Mouse (Mus musculus) left cerebral cortex, postnatal 25 days (tissue): Measurements from ENCODE around the gene Dnah7c. TPM values are rescaled to one million over a fixed set of nuclear protein-coding genes. Genes with fewer than 3 reads are reported as not detected.
"Not testable (repeated sequence)": the region's sequence is repeated elsewhere in the genome, so short reads cannot be mapped to it uniquely, and the experiment has no call there.

Experiments used
- DNase-seq, 2 experiments: peaks; one replicate each; pipeline ENCODE4 v3.0.0; 2022; ENCODE audit warnings: low spot score in 2 of 2, mixed read lengths in 1 of 2
- intact Hi-C: fragments of 180-260 bp; cut with DNase I; formaldehyde crosslinking; loops from one replicate; pipeline ENCODE4 v1.15.1; 2025
- total RNA-seq, 2 experiments: library from RNA; stranded (reverse); gene quantifications; 2 replicates each; pipeline ENCODE4 v1.2.3; 2021

The Dnah7c gene
- 1 to 10 TPM in 1 of 2 experiments, under 1 TPM in 1; 0.62 to 1.1 TPM for total RNA-seq

GRCm38 (mm10) chr1:46425137-46425925, at the start of gene Dnah7c:
Gene Dnah7c (plus strand): TSS chr1:46425592.
- DNase-seq = peak; percentile 34 to 52
- intact Hi-C loops = no loop called here

GRCm38 (mm10) chr1:46380641-46381040, 44.8 kb upstream of the Dnah7c start:
- DNase-seq, intact Hi-C loops: not testable (repeated sequence)

- DNase-seq, intact Hi-C loops: not testable (repeated sequence)
Observed at GRCm38 (mm10) chr1:46394681-46395297, 30.6 kb upstream of the Dnah7c start.

- DNase-seq = no peak
- intact Hi-C loops = no loop called here
Observed at GRCm38 (mm10) chr1:46408324-46409115, 16.9 kb upstream of the Dnah7c start.

GRCm38 (mm10) chr1:46414798-46415197, 10.6 kb upstream of the Dnah7c start:
- intact Hi-C loops = loop anchor here (5.0 kb wide), 1 partner anchor 347 kb away; the partner anchor contains the start of gene Dnah7b
- not testable (repeated sequence) for DNase-seq

GRCm38 (mm10) chr1:46416946-46417345, 8.4 kb upstream of the Dnah7c start:
- intact Hi-C loops = loop anchor here (5.0 kb wide), 1 partner anchor 350 kb away; the partner anchor contains the start of gene Dnah7b
- not testable (repeated sequence) for DNase-seq

- peak in 1 of 2 experiments; percentile 59 for DNase-seq
- intact Hi-C loops = loop anchor here (5.0 kb wide), 1 partner anchor 352 kb away; the partner anchor contains the start of gene Dnah7b
Observed at GRCm38 (mm10) chr1:46418966-46419365, 6.4 kb upstream of the Dnah7c start.

- intact Hi-C loops = no loop called here
- no peak for DNase-seq
Observed at GRCm38 (mm10) chr1:46428401-46428800, 3.0 kb downstream of the Dnah7c start.

GRCm38 (mm10) chr1:46514671-46515070, 89.3 kb downstream of the Dnah7c start:
- intact Hi-C loops, DNase-seq: not testable (repeated sequence)

GRCm38 (mm10) chr1:46521032-46521431, 95.6 kb downstream of the Dnah7c start:
- no peak for DNase-seq
- intact Hi-C loops = no loop called here

- DNase-seq, intact Hi-C loops: not testable (repeated sequence)
Observed at GRCm38 (mm10) chr1:46526537-46526936, 101.1 kb downstream of the Dnah7c start.

GRCm38 (mm10) chr1:46544812-46545421, 119.5 kb downstream of the Dnah7c start:
- intact Hi-C loops = no loop called here

GRCm38 (mm10) chr1:46580385-46580784, 155.0 kb downstream of the Dnah7c start:
- DNase-seq = peak; percentile 39 to 57
- intact Hi-C loops = loop anchor here (5.0 kb wide), 1 partner anchor 392 kb away; no protein-coding TSS in a partner anchor

More at GRCm38 (mm10) chr1:46544812-46545421, 119.5 kb downstream of the Dnah7c start:
- DNase-seq = no peak

GRCm38 (mm10) chr1:46593826-46594225, 168.4 kb downstream of the Dnah7c start:
- DNase-seq = peak in 1 of 2 experiments; percentile 67
- intact Hi-C loops = not testable (repeated sequence)

- peak in 1 of 2 experiments; percentile 67 for DNase-seq
- intact Hi-C loops = not testable (repeated sequence)
Observed at GRCm38 (mm10) chr1:46596343-46596742, 171.0 kb downstream of the Dnah7c start.

- intact Hi-C loops = no loop called here
- DNase-seq = no peak
Observed at GRCm38 (mm10) chr1:46620331-46620730, 194.9 kb downstream of the Dnah7c start.

- intact Hi-C loops = not testable (repeated sequence)
- peak; percentile 24 to 60 for DNase-seq
Observed at GRCm38 (mm10) chr1:46625914-46626313, 200.5 kb downstream of the Dnah7c start.

GRCm38 (mm10) chr1:46649821-46650220, 224.4 kb downstream of the Dnah7c start:
- intact Hi-C loops, DNase-seq: not testable (repeated sequence)

GRCm38 (mm10) chr1:46652721-46653120, 227.3 kb downstream of the Dnah7c start:
- intact Hi-C loops, DNase-seq: not testable (repeated sequence)
